Mouse (Mus musculus) right cerebral cortex, postnatal 4 days (tissue): ENCODE results near the gene Slc25a44.

Experiments used
- DNase-seq: peaks from one replicate; pipeline ENCODE4 v3.0.0-alpha.2; 2022

Slc25a44 gene

DNA sequence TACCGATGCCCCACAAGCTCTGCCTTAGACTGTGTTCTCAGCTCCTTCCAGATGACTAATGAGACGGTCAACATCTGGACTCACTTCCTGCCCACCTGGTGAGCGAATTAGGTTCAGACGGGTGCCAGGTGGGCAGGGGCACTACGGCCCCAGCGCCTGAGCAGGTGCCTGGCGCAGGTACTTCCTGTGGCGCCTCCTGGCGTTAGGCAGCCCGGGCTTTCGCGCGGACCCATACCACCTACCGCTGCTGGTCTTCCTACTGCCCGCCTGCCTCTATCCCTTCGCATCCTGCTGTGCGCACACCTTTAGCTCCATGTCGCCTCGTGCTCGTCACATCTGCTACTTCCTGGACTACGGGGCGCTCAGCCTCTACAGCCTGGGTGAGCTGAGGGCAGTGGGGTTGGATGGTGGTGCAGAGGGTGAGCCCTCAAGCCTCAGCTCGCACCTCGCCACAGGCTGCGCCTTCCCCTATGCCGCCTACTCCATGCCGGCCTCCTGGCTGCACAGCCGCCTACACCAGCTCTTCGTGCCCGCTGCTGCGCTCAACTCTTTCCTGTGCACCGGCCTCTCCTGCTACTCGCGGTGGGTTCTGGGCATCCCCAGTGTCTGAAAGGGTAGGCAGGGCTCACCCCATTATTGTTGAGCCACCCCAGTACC, 59.1 kb downstream of the Slc25a44 start:
- no peak for DNase-seq

DNA sequence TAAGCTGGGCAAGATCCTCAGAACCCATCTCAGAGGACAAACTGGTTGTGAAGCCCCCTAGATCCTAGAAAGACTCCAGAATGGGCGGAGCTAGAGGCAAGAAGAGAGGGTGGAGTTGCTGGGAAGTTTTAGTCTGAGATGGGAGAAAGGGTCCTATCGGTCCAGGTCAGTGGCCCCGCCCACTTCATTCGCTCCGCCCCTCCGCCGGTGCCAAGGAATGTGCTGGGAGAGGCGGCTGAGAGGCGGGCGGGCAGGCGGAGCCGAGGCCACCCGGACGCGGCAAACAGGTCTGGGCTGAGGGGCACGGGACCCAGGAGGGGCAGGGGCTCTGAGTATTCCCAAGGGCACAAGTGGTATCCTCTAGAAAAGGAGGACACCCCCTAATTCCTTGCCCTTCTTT, 60.6 kb downstream of the Slc25a44 start, which contains the start of gene Paqr6:
TSS of gene Paqr6 (plus strand) at position 248 of the 400 bp plus-strand sequence.
- DNase-seq, result peak; percentile 56

DNA sequence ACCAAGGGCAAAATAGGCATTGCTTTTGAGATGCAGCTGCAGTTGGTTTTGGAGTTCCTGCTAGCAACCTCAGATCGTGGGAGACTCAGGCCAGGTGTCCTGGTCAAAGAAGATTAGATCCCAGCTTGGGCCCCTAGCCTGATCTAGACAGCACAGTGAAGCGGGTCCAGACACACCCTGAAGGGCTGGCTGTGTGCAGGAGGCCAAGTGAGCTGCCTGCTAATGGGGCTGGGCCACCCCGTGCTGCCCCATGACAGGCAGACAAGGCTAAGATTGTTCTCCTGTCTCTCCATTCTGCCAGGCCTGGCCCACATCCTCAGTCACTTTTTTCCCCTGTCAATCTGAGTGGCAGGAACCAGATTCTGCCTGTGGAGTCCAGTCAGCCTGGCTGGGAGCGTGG, 61.2 kb downstream of the Slc25a44 start:
- DNase-seq, result no peak

DNA sequence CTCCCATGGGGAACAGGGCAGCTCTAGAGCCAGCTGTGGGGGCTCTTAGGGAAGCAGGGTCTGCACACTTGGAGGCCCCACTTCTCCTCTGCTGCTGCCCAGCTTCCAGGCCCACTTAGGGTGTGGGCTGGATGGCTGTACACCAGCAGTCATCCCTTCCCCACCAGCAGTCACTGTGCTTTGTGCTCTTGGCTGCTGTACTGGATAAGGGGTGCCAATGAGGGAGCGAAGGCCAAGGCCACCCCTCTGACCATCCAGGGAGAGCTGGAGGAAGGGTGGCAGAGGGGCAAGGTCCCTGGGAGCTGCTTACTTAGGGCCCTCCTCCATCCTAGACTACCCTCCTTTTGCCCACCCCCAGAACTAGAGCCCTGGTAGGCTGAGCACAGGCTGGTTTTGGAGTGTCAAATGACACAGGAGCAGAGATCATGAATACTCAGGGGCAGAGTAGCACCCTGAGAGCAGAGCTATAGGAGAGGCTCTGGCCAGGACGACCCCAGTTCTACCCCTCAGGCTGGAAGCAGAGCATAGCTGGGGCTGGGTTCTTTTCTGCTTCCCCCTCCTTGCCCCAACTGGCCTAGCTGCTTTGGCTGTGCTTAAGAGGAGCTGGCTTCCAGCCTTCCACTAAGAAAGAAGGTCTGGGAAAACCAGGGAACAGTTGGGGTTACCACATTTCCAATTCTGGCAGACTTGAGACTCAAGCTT, 63.2 kb downstream of the Slc25a44 start:
- DNase-seq, result no peak

DNA sequence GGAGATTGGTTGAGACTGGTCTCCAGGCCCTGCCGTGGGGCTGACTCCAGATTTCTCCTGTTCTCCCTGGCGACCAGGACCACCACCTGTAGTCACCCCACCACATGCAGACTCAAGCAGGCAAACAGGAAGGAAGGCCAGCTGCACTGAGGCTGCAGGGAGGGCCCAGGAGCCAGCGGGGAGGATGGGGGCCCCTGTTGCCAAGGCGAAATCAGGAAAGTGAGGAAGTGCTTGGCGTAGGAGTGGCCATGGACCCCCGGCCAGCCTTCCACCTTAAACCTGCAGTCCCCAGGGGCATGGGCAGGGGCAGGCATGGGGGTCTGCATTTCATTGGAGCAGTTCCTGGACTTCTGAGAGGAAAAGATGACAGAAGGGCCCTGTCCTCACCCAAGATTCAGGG, 63.8 kb downstream of the Slc25a44 start:
- DNase-seq, result no peak
